Mouse (Mus musculus): Measurements from ENCODE around the gene Wfdc12. TPM values are rescaled to one million over a fixed set of nuclear protein-coding genes. Genes with fewer than 3 reads are reported as not detected.

The Wfdc12 gene
- total RNA-seq (2023), result not detected

GRCm38 (mm10) chr2:164190576-164190975 lies at the start of gene Wfdc12:
Gene Wfdc12, minus strand, starts transcription at chr2:164190608.

GRCm38 (mm10) chr2:164238366-164238765 lies 48.0 kb upstream of the Wfdc12 start, which contains the start of gene Svs2:
Gene Svs2, minus strand, starts transcription at chr2:164238466.

GRCm38 (mm10) chr2:164221522-164221921 lies 31.1 kb upstream of the Wfdc12 start, which contains the start of gene Wfdc15b:
Gene Wfdc15b, minus strand, starts transcription at chr2:164221660.

GRCm38 (mm10) chr2:164199626-164200327 lies 9.4 kb upstream of the Wfdc12 start, which contains the start of gene Wfdc15a:
Gene Wfdc15a, minus strand, starts transcription at chr2:164200130.

GRCm38 (mm10) chr2:164182692-164183255 lies 7.6 kb downstream of the Wfdc12 start, which contains the start of gene Wfdc5:
Gene Wfdc5, minus strand, starts transcription at chr2:164182742.

GRCm38 (mm10) chr2:164170902-164171301 lies 19.5 kb downstream of the Wfdc12 start, which contains the start of gene Kcns1:
Gene Kcns1, minus strand, starts transcription at chr2:164171113.

Other genes starting within 250 kb of the Wfdc12 start
- gene Ywhab, start 195.6 kb downstream of the Wfdc12 start, total RNA-seq (2023), result 100 to 1,000 TPM; 180 to 188 TPM
- gene Pabpc1l, start 165.2 kb downstream of the Wfdc12 start, total RNA-seq (2023), result 1 to 10 TPM; 2.4 to 3.4 TPM
- gene Stk4, start 120.3 kb downstream of the Wfdc12 start, total RNA-seq (2023), result 100 to 1,000 TPM; 135 to 141 TPM
- gene Tomm34, start 119.4 kb downstream of the Wfdc12 start, total RNA-seq (2023), result 10 to 100 TPM; 62.5 to 62.7 TPM
- not detected for gene Kcns1, start 19.5 kb downstream of the Wfdc12 start, total RNA-seq (2023)
- not detected for gene Wfdc5, start 7.9 kb downstream of the Wfdc12 start, total RNA-seq (2023)
- gene Wfdc15a, start 9.5 kb upstream of the Wfdc12 start, total RNA-seq (2023), result not detected
- not detected for gene Wfdc15b, start 31.1 kb upstream of the Wfdc12 start, total RNA-seq (2023)
- not detected for gene Svs2, start 47.9 kb upstream of the Wfdc12 start, total RNA-seq (2023)
- not detected for gene Svs3b, start 66.0 kb upstream of the Wfdc12 start, total RNA-seq (2023)
- gene Svs4, start 87.9 kb upstream of the Wfdc12 start, total RNA-seq (2023), result not detected
- gene Svs3a, start 98.7 kb upstream of the Wfdc12 start, total RNA-seq (2023), result not detected
- not detected for gene Svs6, start 126.1 kb upstream of the Wfdc12 start, total RNA-seq (2023)
- gene Svs5, start 142.1 kb upstream of the Wfdc12 start, total RNA-seq (2023), result not detected
- gene Slpi, start 198.5 kb upstream of the Wfdc12 start, total RNA-seq (2023), result 100 to 1,000 TPM; 227 to 229 TPM
- not detected for gene Rbpjl, start 212.5 kb upstream of the Wfdc12 start, total RNA-seq (2023)
- gene Matn4, start 214.6 kb upstream of the Wfdc12 start, total RNA-seq (2023), result not detected